8 mouse cellular contexts compared by ENCODE assay signal in genomic region chr14:103718836-103719575, GRCm38 (mm10).
DNase-seq lines count a peak whose midpoint lies in the region; ATAC-seq and TF ChIP-seq lines count a peak whose summit lies in the region.

No protein-coding gene starts in this region.

- ATAC-seq in CD4-positive, CD25-positive, alpha-beta regulatory T cell, adult 4 months = peak; percentile 95
- no peak; the same call in 1 of the 2 replicates for ATAC-seq in heart, embryonic 13.5 days (ENCODE audit: extremely low read depth, insufficient number of reproducible peaks, low FRiP score, low TSS enrichment)
- ATAC-seq in kidney, postnatal 0 days (replicated peaks; ENCODE audit: low FRiP score, low read depth) = peak; percentile 82
- ATAC-seq in monocyte, adult 5-6 weeks (replicated peaks; ENCODE audit: insufficient number of reproducible peaks, low FRiP score, low TSS enrichment, poor library complexity, severe bottlenecking) = peak; percentile 78

- H3K9me3 ChIP-seq in heart, embryonic 13.5 days = 0 out of 2 replicates have a peak, but pooled peaks cover 5% of the 10 kb centered on the region
- no peaks in the 10 kb centered on the region for H3K9me3 ChIP-seq in kidney, postnatal 0 days (replicated peaks; ENCODE audit: low read length)

- H3K4me1 ChIP-seq in brown adipose tissue, adult 24 weeks (ENCODE audit: control insufficient read depth, insufficient read depth, insufficient read length, low read length) = peaks cover 3% of the 10 kb centered on the region
- peaks cover 4% of the 10 kb centered on the region; the same call in 1 of the 2 replicates for H3K4me1 ChIP-seq in heart, embryonic 13.5 days
- 0 out of 2 replicates have a peak, but pooled peaks cover 5% of the 10 kb centered on the region for H3K4me1 ChIP-seq in kidney, postnatal 0 days (replicated peaks; ENCODE audit: insufficient read depth, low read length)
- H3K4me1 ChIP-seq in liver, adult 2 months (ENCODE audit: control insufficient read depth, insufficient read depth, low read length) = no peaks in the 10 kb centered on the region; the same call in 1 of the 2 replicates

- H3K36me3 ChIP-seq in heart, embryonic 13.5 days = no peaks in the 10 kb centered on the region
- H3K36me3 ChIP-seq in kidney, postnatal 0 days (ENCODE audit: insufficient read depth, low read length) = no peaks in the 10 kb centered on the region
- H3K36me3 ChIP-seq in liver, adult 2 months (ENCODE audit: control insufficient read depth, insufficient read depth, low read length) = no peaks in the 10 kb centered on the region

- TF ChIP-seq POLR2A in liver, adult 2 months (IDR thresholded peaks at IDR 0.05; ENCODE audit: extremely low read depth, insufficient read depth, low read length) = no peak

- H3K27ac ChIP-seq in brown adipose tissue, adult 24 weeks (replicated peaks; ENCODE audit: low read depth, low read length) = peak overlapping the region; percentile 94
- peak overlapping the region; percentile 71 for H3K27ac ChIP-seq in heart, embryonic 13.5 days (replicated peaks)
- 0 out of 2 replicates have a peak overlapping the region, but pooled peaks have one; percentile 38 for H3K27ac ChIP-seq in kidney, postnatal 0 days
- H3K27ac ChIP-seq in liver, adult 2 months (replicated peaks; ENCODE audit: insufficient read depth, low read depth, low read length) = peak overlapping the region; percentile 22; the same call in 1 of the 2 replicates

- peak; percentile 93 for TF ChIP-seq CTCF in kidney, postnatal 0 days (IDR thresholded peaks at IDR 0.05; ENCODE audit: low read depth)
- peak; percentile 75 for TF ChIP-seq CTCF in liver, adult 2 months (IDR thresholded peaks at IDR 0.05; ENCODE audit: low read depth, low read length)

- WGBS in heart, embryonic 13.5 days = 17% methylated on average over 15 of the region's 15 CpGs
- WGBS in kidney, postnatal 0 days = 17% methylated on average over 15 of the region's 15 CpGs
- WGBS in liver, adult 2 months = 28% methylated on average over 15 of the region's 15 CpGs

- H3K9ac ChIP-seq in heart, embryonic 13.5 days = peak overlapping the region; percentile 76
- H3K9ac ChIP-seq in kidney, postnatal 0 days (ENCODE audit: low read depth, low read length) = no peak overlapping the region; the same call in 1 of the 2 replicates
- peak overlapping the region; percentile 56 for H3K9ac ChIP-seq in liver, adult 2 months (ENCODE audit: low read depth, low read length)

- H3K27me3 ChIP-seq in heart, embryonic 13.5 days (replicated peaks) = no peaks in the 10 kb centered on the region; the same call in 1 of the 2 replicates
- H3K27me3 ChIP-seq in kidney, postnatal 0 days (ENCODE audit: insufficient read depth, low read length) = no peaks in the 10 kb centered on the region
- no peaks in the 10 kb centered on the region for H3K27me3 ChIP-seq in liver, adult 2 months (ENCODE audit: control insufficient read depth, insufficient read depth, low read length)

- DNase-seq in fat pad, adult 2 months (ENCODE audit: extremely low read depth, low read depth, low spot score) = peak; percentile 8
- DNase-seq in kidney, postnatal 0 days (ENCODE audit: low spot score) = peak; percentile 94
- peak; percentile 63 for DNase-seq in liver, adult 2 months (ENCODE audit: extremely low read depth, low read depth, low spot score)
- peak; percentile 65 to 86 for DNase-seq in spleen, postnatal 4 days (ENCODE audit: low spot score in 2 of 2)

- H3K4me3 ChIP-seq in brown adipose tissue, adult 24 weeks (ENCODE audit: insufficient read depth, low read depth, low read length) = peak overlapping the region; percentile 39
- H3K4me3 ChIP-seq in heart, embryonic 13.5 days = peak overlapping the region; percentile 41
- no peak overlapping the region for H3K4me3 ChIP-seq in kidney, postnatal 0 days (replicated peaks; ENCODE audit: low read depth, low read length)
- H3K4me3 ChIP-seq in liver, adult 2 months (ENCODE audit: insufficient read depth, low read depth, low read length) = peak overlapping the region; percentile 44; the same call in 1 of the 2 replicates

- peak overlapping the region; percentile 65 for H3K4me2 ChIP-seq in heart, embryonic 13.5 days
- peak overlapping the region; percentile 44 for H3K4me2 ChIP-seq in kidney, postnatal 0 days (ENCODE audit: low read length)

- no peaks in the 10 kb centered on the region for H3K79me2 ChIP-seq in liver, adult 2 months (ENCODE audit: control insufficient read depth, insufficient read depth, low read length)

Comparison
In these comparisons a context has a peak if more than half of its experiments do, and no peak if none do; other contexts are left out.
1. H3K27ac ChIP-seq: peak in every context shown above with its lines; median percentile 94 in brown adipose tissue, adult 24 weeks; 71 in heart, embryonic 13.5 days; 38 in kidney, postnatal 0 days; 22 in liver, adult 2 months.
2. DNase-seq: peak in every context shown above with its lines; median percentile 94 in kidney, postnatal 0 days; 76 in spleen, postnatal 4 days; 63 in liver, adult 2 months; 8 in fat pad, adult 2 months.